Mouse (Mus musculus) stomach, postnatal 0 days (tissue): ENCODE measurements around the gene Ang2.

Experiments
- CTCF ChIP-seq: IDR thresholded peaks from 2 replicates; pipeline ENCODE4 v1.5.1; 2016; ENCODE audit warnings: antibody characterized with exemption, low read depth, mild to moderate bottlenecking, moderate library complexity
- EP300 ChIP-seq: optimal IDR thresholded peaks from 2 replicates; pipeline ENCODE3; 2016; ENCODE audit warnings: antibody characterized with exemption

GRCm38 (mm10) chr14:51195681-51196080 lies 3.3 kb downstream of the Ang2 start:
- TF ChIP-seq CTCF (no peak), EP300 (no peak)
